Comparison of ENCODE assay signal across 15 mouse cellular contexts in the genomic region with DNA sequence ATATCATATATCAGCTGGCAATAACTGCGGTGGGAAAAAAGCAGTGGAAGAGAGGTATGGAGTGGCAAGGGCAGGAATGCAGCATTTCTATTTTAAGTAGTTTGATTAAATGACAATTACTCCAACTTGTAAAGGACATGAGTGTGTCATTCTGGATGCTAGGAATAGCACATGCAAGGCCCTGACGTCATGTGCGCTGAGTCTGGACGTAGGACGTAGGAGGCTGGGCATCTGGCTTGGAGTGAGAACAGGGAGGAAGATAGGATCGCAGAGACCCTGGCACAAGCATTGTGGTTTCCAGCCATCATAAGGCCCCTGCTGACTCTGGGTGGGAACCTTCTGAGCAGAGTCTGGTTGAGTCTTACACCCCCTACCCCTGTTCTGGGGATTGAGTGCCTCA.
DNase-seq lines count a peak whose midpoint lies in the region; ATAC-seq and TF ChIP-seq lines count a peak whose summit lies in the region.
"Had no signal": no experiment of that assay in that cellular context is flagged by ENCODE, and none has a peak within 500 bp of the region (broad histone marks: within the 10 kb centered on the region; RNA-seq: fewer than 3 reads in every experiment).

No protein-coding gene starts in this region.

- H3K9ac ChIP-seq in forebrain, embryonic 13.5 days = no peak overlapping the region
- H3K9ac ChIP-seq: embryonic facial prominence, embryonic 12.5 days; neural tube, embryonic 12.5 days had no signal

- DNase-seq in forebrain, embryonic 10.5 days (ENCODE audit: extremely low spot score, low spot score) = no peak
- DNase-seq in left cerebral cortex, adult 18-20 months (ENCODE audit: low spot score in 2 of 2) = peak; percentile 54 to 62
- DNase-seq in left cerebral cortex, postnatal 10 days (ENCODE audit: extremely low spot score in 1 of 2, low spot score in 2 of 2) = no peak
- peak; percentile 31 to 33 for DNase-seq in heart, postnatal 14 days
- no peak for DNase-seq in urinary bladder, postnatal 25 days (ENCODE audit: low spot score)
- DNase-seq in urinary bladder, postnatal 4 days (ENCODE audit: low spot score in 2 of 2) = no peak
- DNase-seq: gastrocnemius, postnatal 10 days; kidney, adult 9 months; liver; thymus, postnatal 4 days had no signal

- no peak for TF ChIP-seq CTCF in olfactory bulb, adult 2 months (IDR thresholded peaks at IDR 0.05; ENCODE audit: insufficient read depth, low read depth, low read length)

- TF ChIP-seq POLR2A in olfactory bulb, adult 2 months (IDR thresholded peaks at IDR 0.05; ENCODE audit: insufficient read depth, low read depth, low read length) = no peak

- 55% methylated on average over 6 of the region's 6 CpGs for whole genome bisulfite sequencing in forebrain, embryonic 13.5 days
- WGBS in forebrain, embryonic 10.5 days = 84% methylated on average over 6 of the region's 6 CpGs
- 43% methylated on average over 6 of the region's 6 CpGs for WGBS in olfactory bulb, adult 2 months

- no peak for ATAC-seq in forebrain, embryonic 13.5 days

- no peaks in the 10 kb centered on the region for H3K9me3 ChIP-seq in forebrain, embryonic 13.5 days (replicated peaks)
- H3K9me3 ChIP-seq in forebrain, embryonic 10.5 days = no peaks in the 10 kb centered on the region
- H3K9me3 ChIP-seq: embryonic facial prominence, embryonic 12.5 days; neural tube, embryonic 12.5 days had no signal

- H3K27me3 ChIP-seq in forebrain, embryonic 13.5 days = no peaks in the 10 kb centered on the region
- no peaks in the 10 kb centered on the region for H3K27me3 ChIP-seq in forebrain, embryonic 10.5 days (ENCODE audit: poor library complexity, severe bottlenecking)
- H3K27me3 ChIP-seq: embryonic facial prominence, embryonic 12.5 days; neural tube, embryonic 12.5 days had no signal

- no peaks in the 10 kb centered on the region for H3K36me3 ChIP-seq in forebrain, embryonic 13.5 days (ENCODE audit: poor library complexity, severe bottlenecking)
- H3K36me3 ChIP-seq in forebrain, embryonic 10.5 days (replicated peaks) = no peaks in the 10 kb centered on the region
- H3K36me3 ChIP-seq: embryonic facial prominence, embryonic 12.5 days; neural tube, embryonic 12.5 days had no signal

- intact Hi-C loops in left cerebral cortex, postnatal 10 days (cut with DNase I) = no loop called here
- intact Hi-C loops in heart, postnatal 14 days (cut with DNase I) = no loop called here

- H3K4me2 ChIP-seq in forebrain, embryonic 13.5 days = no peak overlapping the region
- H3K4me2 ChIP-seq: embryonic facial prominence, embryonic 12.5 days; neural tube, embryonic 12.5 days had no signal

- H3K27ac ChIP-seq in forebrain, embryonic 13.5 days = peak overlapping the region; percentile 11; the same call in 1 of the 2 replicates
- no peak overlapping the region for H3K27ac ChIP-seq in forebrain, embryonic 10.5 days
- H3K27ac ChIP-seq in olfactory bulb, adult 2 months (ENCODE audit: insufficient read depth, low read depth, low read length) = peak overlapping the region; percentile 60
- H3K27ac ChIP-seq: embryonic facial prominence, embryonic 12.5 days; macrophage; neural tube, embryonic 12.5 days had no signal

- H3K4me3 ChIP-seq in forebrain, embryonic 13.5 days = no peak overlapping the region
- no peak overlapping the region for H3K4me3 ChIP-seq in forebrain, embryonic 10.5 days
- H3K4me3 ChIP-seq in olfactory bulb, adult 2 months (ENCODE audit: insufficient read depth, low read depth, low read length) = no peak overlapping the region
- H3K4me3 ChIP-seq: embryonic facial prominence, embryonic 12.5 days; neural tube, embryonic 12.5 days had no signal

- H3K4me1 ChIP-seq in forebrain, embryonic 13.5 days = peaks cover 76% of the 10 kb centered on the region
- H3K4me1 ChIP-seq in forebrain, embryonic 10.5 days = peaks cover 88% of the 10 kb centered on the region
- peaks cover 16% of the 10 kb centered on the region for H3K4me1 ChIP-seq in olfactory bulb, adult 2 months (ENCODE audit: control insufficient read depth, insufficient read depth, low read length)

Comparison
In these comparisons a context has a peak if more than half of its experiments do, and no peak if none do; other contexts are left out.
1. DNase-seq: peak in left cerebral cortex, adult 18-20 months (2 of 2) and heart, postnatal 14 days (2 of 2); none in forebrain, embryonic 10.5 days (single experiment), left cerebral cortex, postnatal 10 days (0 of 2), urinary bladder, postnatal 25 days (single experiment) and urinary bladder, postnatal 4 days (0 of 2).